Mouse (Mus musculus) c-Kit-positive CD71-negative TER-119-negative erythroid progenitor cells, embryonic 14.5 days (primary cell): Measurements from ENCODE around the gene Cpne4.
A peak's percentile ranks its signal among the peaks of the same experiment; 100 is the strongest.

ENCODE experiments used
- DNase-seq: peaks from one replicate; pipeline ENCODE4 v3.0.0-alpha.2; 2013; ENCODE audit warnings: low read depth

Cpne4 gene

DNA sequence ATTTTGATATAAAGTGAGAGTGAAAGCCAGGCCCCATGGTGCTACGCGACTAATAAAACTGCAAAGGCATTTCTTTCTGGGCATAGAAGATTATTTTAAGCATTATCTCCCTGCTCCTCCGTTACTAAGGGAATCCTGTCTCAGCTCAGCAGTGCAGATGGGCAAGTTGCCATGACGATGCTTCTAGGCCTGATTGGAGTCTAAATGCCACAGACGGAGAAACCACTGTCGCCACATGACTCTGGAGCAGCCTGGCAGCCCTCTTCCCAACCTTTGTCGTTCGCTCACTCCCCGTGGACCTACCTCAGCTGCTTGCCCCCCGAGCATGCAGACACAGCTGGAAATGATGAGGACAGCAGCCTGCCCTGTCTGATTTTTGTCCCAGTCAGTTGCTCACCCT lies 501.3 kb downstream of the Cpne4 start:
- DNase-seq: no peak

- DNase-seq: no peak
These were observed 502.6 kb downstream of the Cpne4 start for GRCm38 (mm10) chr9:105049636-105050035.

GRCm38 (mm10) chr9:105050257-105050656 lies 503.2 kb downstream of the Cpne4 start:
- DNase-seq: no peak

DNA sequence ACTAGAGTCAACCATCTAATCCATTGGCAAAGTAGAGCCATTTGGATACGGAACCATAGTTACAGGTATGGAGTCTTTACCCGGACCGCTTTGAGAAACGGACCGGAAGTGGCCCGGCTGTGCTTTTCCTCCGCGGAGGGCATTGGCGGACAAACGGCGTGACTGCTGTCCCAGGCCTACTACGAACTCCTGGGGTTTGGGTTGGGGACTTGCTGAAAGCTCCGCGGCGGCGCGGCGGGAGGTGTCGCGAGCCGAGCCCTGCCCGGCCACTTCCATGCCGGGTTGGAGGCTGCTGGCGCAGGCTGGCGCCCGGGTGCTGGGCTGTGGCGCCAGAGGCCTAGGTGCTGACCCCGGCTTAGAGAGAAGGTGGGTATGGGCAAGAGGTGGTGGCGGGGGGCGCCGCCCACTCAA lies 506.1 kb downstream of the Cpne4 start, which contains the start of gene Mrpl3:
Gene Mrpl3, plus strand, starts transcription at position 93 of the 411 bp plus-strand sequence.
- peak; percentile 68 for DNase-seq

DNA sequence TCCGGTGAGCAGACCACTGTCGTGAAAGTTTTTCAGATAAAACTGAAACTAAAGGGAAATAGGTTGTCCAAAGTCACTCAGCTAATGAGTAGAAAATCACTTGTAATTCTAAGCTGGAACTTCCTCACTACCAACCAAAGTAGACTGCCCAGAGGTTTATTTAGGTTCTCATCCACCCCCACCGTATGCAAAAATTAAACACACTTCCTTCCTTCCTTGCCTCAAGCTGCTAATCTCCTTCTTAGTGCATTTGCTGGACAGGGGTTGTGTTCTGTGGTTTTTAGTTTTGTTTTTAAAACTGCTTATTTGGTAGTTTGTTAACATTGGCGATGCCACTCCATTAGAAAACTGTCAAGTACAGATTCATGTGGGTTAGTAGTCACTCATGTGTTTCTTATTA lies 506.7 kb downstream of the Cpne4 start:
- no peak for DNase-seq

DNA sequence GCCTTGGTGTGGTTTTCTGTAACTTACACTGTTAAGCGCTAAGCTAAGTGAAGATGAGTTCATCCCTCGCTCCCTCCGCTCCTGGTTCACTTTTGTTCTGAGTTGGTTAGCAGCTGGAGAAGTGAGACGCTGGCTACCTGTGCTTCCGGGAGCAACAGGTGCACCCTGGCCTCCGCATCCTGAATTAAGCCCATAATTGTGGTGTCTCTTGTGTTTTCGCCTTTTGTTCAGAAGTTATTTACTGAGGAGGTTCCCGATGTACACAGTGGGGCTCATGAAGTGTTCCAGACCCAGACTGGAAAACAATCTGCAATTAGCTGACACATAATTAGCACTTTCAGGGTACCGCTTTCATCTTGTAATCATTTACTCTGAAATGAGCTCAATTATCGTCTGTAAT lies 522.0 kb downstream of the Cpne4 start:
- DNase-seq: no peak

DNA sequence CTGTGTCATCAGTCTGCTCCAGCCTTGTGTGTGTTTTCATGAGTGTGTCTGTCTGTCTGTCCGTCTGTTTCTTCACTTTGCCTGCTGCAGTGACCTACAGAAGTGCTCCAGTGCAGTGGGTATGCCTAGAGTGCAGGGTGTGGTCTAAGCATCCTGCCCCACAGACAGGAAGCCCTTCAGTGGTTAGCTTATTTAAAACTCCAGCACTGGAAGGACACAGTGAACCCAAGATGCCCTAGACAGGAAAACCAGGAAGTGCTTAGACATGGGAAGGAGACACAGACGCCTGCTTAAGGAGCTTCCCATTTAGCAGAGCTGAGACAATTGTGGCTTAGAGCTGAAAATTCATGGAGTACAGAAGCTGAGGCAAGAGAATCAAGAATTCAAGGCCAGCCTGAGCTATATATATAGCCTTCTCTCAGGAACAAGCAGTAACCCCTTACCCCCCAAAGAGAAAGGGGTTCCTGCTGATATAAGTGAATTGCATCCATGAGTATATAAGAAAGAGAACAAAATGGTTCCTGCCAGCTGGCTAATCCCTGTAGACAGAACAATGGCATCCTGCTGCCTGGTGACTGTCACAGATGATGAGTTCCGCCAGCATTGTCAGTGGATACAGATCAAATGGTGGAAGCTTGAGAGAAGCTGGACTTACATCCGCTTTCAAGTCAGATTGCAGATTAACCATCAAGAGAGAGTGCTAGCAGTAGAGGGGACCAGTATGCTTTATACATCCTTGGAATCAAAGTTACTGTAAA lies 526.1 kb downstream of the Cpne4 start:
- DNase-seq: no peak

GRCm38 (mm10) chr9:105074851-105075250 lies 527.8 kb downstream of the Cpne4 start:
- no peak for DNase-seq

DNA sequence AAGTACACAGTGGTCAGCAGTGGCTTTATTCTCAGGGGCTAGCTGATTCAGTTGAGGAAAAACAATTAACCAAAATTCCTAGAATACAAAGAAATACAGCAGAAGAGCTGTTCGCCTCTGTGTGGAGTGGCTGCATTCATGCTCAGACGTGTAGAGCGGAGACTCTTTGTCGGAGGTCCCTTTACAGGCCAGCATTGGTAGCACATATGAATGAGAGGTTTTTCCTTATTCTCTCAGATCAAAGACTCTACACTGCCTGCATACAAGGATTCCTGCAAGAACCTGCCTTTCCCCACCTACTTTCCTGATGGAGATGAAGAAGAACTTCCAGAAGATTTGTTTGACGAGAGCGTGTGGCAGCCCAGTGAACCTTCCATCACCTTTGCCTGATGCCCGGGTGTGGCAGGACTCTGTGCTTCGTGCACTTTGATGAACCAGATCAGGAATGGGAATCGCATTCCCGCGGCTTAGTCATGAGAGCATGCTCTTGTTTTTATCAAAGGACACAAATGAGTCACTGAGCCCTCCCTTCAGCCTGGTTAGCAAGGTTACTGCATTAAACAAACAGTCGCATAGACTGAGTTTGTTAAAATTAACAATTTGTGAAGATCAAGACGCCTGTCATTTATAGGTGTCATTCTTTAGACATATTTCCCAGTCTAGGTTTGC lies 529.8 kb downstream of the Cpne4 start:
- DNase-seq: no peak

DNA sequence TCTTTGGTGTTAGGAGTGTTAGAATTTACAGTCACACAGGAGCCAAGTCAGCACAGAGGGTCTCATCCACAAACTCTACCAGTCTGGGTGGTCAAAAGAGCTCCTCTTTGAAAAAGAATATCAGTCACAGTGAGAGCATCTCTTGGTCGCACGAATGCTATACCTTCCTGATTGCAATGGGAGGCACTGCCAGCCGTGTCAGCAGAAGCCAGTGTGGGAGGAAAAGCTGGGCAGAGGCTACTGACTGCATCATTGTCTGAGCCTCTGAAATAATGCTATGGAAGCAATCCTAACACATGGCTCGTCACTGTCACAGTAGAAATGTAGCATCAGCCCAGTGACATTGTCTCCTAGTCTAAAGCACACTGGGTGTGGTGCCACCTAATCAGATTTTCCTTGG lies 531.4 kb downstream of the Cpne4 start:
- DNase-seq: no peak

DNA sequence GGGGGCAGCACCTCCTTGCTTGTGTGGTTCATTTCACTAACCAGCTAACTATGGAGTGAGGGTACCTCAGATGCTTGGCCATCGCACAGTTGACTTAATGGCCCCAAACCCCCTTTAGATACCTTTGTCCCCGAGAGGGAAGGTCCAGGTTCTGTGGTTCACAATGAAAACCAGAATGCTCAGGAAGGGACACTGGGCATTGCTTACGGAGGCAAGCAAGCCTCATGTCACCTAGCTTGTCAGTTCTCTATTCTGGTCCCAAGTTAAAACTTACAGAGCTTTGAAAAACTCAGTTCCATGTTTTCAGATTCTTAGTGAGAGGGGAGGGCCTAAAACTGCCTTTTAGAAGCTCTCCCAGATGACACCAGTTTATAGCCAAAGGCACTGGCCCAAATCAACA lies 533.2 kb downstream of the Cpne4 start:
- DNase-seq: no peak
